Mouse (Mus musculus): ENCODE data around the gene Mta1.

The Mta1 gene

GRCm38 (mm10) chr12:113134502-113134901, 36.4 kb downstream of the Mta1 start:
- DNase-seq (ENCODE audit: low spot score): no peak

GRCm38 (mm10) chr12:113135401-113135800, 37.3 kb downstream of the Mta1 start:
- DNase-seq (ENCODE audit: low spot score): no peak

- DNase-seq (ENCODE audit: low spot score): no peak
Observed at GRCm38 (mm10) chr12:113136492-113137020, 38.5 kb downstream of the Mta1 start.

- no peak for DNase-seq (ENCODE audit: low spot score)
Observed at GRCm38 (mm10) chr12:113137260-113138213, 39.5 kb downstream of the Mta1 start.

- DNase-seq (ENCODE audit: low spot score): no peak
Observed at GRCm38 (mm10) chr12:113138291-113138690, 40.2 kb downstream of the Mta1 start.

GRCm38 (mm10) chr12:113138901-113139864, 41.1 kb downstream of the Mta1 start:
- no peak for DNase-seq (ENCODE audit: low spot score)

- DNase-seq (ENCODE audit: low spot score): peak; percentile 83
Observed at GRCm38 (mm10) chr12:113139908-113140615, 42.0 kb downstream of the Mta1 start, which contains the start of gene Crip2. Gene Crip2 (plus strand): TSS chr12:113140236.

- DNase-seq (ENCODE audit: low spot score): no peak
Observed at GRCm38 (mm10) chr12:113140616-113141411, 42.7 kb downstream of the Mta1 start.

- DNase-seq (ENCODE audit: low spot score): no peak
Observed at GRCm38 (mm10) chr12:113141531-113141973, 43.5 kb downstream of the Mta1 start.

GRCm38 (mm10) chr12:113142021-113142975, 44.2 kb downstream of the Mta1 start:
- DNase-seq (ENCODE audit: low spot score): no peak

- no peak for DNase-seq (ENCODE audit: low spot score)
Observed at GRCm38 (mm10) chr12:113143164-113143563, 45.1 kb downstream of the Mta1 start.

GRCm38 (mm10) chr12:113144001-113144756, 46.1 kb downstream of the Mta1 start:
- no peak for DNase-seq (ENCODE audit: low spot score)

GRCm38 (mm10) chr12:113144886-113145285, 46.8 kb downstream of the Mta1 start:
- no peak for DNase-seq (ENCODE audit: low spot score)

GRCm38 (mm10) chr12:113145591-113145990, 47.5 kb downstream of the Mta1 start:
- no peak for DNase-seq (ENCODE audit: low spot score)

GRCm38 (mm10) chr12:113146112-113147057, 48.3 kb downstream of the Mta1 start, which contains the start of gene Crip1:
Gene Crip1 (plus strand): TSS chr12:113146316.
- peak; percentile 86 for DNase-seq (ENCODE audit: low spot score)

- DNase-seq (ENCODE audit: low spot score): no peak
Observed at GRCm38 (mm10) chr12:113147481-113147880, 49.4 kb downstream of the Mta1 start.

- DNase-seq (ENCODE audit: low spot score): peak; percentile 63
Observed at GRCm38 (mm10) chr12:113148381-113149035, 50.4 kb downstream of the Mta1 start.
